Mouse (Mus musculus): ENCODE results near the gene 1600012H06Rik. TPM values are rescaled to one million over a fixed set of nuclear protein-coding genes. Genes with fewer than 3 reads are reported as not detected.
"Not testable (repeated sequence)": the region's sequence is repeated elsewhere in the genome, so short reads cannot be mapped to it uniquely, and the experiment has no call there.

Gene 1600012H06Rik
- total RNA-seq (2012; rRNA removed), result 29.7 and 34.7 TPM in 2 replicates

DNA sequence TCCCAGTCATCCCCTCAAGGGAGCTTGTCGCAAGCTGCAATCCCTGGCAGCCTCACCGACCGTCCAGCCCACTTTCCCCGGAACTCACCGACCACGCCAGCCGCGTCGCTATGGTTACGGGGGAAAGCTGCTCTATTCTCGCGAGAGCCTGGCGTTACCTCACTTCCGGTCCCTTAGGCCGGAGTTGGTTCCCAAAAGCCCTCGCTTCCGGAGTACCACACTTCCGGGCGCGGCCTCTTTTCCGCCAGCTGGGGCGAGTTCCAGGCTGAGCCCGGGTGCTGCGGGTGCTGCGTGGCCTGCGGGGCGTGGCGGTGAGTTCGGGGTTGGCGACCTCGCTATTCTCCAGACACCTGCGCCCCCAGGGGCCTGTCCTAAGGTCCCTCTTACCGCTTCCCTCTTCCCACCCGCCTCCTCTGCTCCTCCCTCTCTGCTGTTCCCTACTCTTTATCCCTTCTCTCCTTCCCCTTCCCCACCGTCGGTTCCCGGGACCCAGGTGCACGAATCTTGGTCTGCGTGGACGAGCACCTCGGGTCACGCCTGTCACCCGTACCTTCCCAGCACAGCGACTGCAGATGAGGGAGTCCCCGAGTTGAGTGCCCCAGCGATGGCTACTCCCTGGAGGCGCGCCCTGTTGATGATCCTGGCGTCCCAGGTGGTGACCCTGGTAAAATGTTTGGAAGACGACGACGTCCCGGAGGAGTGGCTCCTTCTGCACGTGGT is at the start of gene 1600012H06Rik, which contains the start of gene Wdr27:
Gene 1600012H06Rik (plus strand): TSS at position 176 of the 720 bp plus-strand sequence.
Gene Wdr27 (minus strand): TSS at position 150 of the 720 bp plus-strand sequence.
- TF ChIP-seq ZNF384 (IDR thresholded peaks at IDR 0.05; ENCODE audit: low read depth, low read length) (no peak), CHD2 (IDR thresholded peaks at IDR 0.05; ENCODE audit: low read depth, low read length) (peak; percentile 100), ZC3H11A (IDR thresholded peaks at IDR 0.05; ENCODE audit: borderline replicate concordance, low read depth, low read length) (no peak), MAFK (IDR thresholded peaks at IDR 0.05; ENCODE audit: insufficient read depth, low read depth, low read length) (no peak), HCFC1 (IDR thresholded peaks at IDR 0.05; ENCODE audit: borderline replicate concordance, insufficient read depth, low read length) (peak; percentile 80)
- no peaks in the 10 kb centered on the region for H3K9me3 ChIP-seq (ENCODE audit: control insufficient read depth, insufficient read depth, low read depth, low read length)
- DNase-seq (ENCODE audit: low read depth, low spot score), result peak; percentile 99

GRCm38 (mm10) chr17:14895058-14895457 is 47.9 kb upstream of the 1600012H06Rik start:
- in situ Hi-C loops (cut with MboI; ENCODE audit: low sequenced_read_pairs in 2 of 2, unreplicated experiment in 2 of 2), result not testable (repeated sequence)

More for the DNA sequence above, at the start of gene 1600012H06Rik, which contains the start of gene Wdr27:
- H3K27ac ChIP-seq (ENCODE audit: insufficient read depth, low read depth, low read length, poor library complexity, severe bottlenecking), result peak within 1 kb of the TSS; percentile 54; the same call in 1 of the 2 replicates
- H3K36me3 ChIP-seq (ENCODE audit: control insufficient read depth, insufficient read depth, low read length, poor library complexity, severe bottlenecking), result peaks cover 1% of the 10 kb centered on the region; the same call in 1 of the 2 replicates
- peaks cover 2 to 4% of the 10 kb centered on the region in 2 experiments; a peak in 3 of 4 replicates for H3K4me1 ChIP-seq (ENCODE audit: control insufficient read depth in 2 of 2, insufficient read depth in 2 of 2, low read length in 2 of 2, poor library complexity in 1 of 2)
- in situ Hi-C loops (cut with MboI; ENCODE audit: low sequenced_read_pairs in 2 of 2, unreplicated experiment in 2 of 2), result no loop called here
- H3K9ac ChIP-seq (ENCODE audit: insufficient read depth, low read depth, low read length, poor library complexity, severe bottlenecking), result peak within 1 kb of the TSS; percentile 88
- H3K4me3 ChIP-seq (ENCODE audit: insufficient read depth in 1 of 2, low read depth in 1 of 2, low read length in 2 of 2, poor library complexity in 1 of 2, severe bottlenecking in 1 of 2), result peak within 1 kb of the TSS; percentile 72 to 87

GRCm38 (mm10) chr17:14898972-14899371 is 44.0 kb upstream of the 1600012H06Rik start:
- in situ Hi-C loops (cut with MboI; ENCODE audit: low sequenced_read_pairs in 2 of 2, unreplicated experiment in 2 of 2), result no loop called here
- no peaks in the 10 kb centered on the region for H3K36me3 ChIP-seq (ENCODE audit: control insufficient read depth, insufficient read depth, low read length, poor library complexity, severe bottlenecking)
- H3K4me3 ChIP-seq (ENCODE audit: insufficient read depth in 1 of 2, low read depth in 1 of 2, low read length in 2 of 2, poor library complexity in 1 of 2, severe bottlenecking in 1 of 2), result no peak overlapping the region
- H3K4me1 ChIP-seq (ENCODE audit: control insufficient read depth in 2 of 2, insufficient read depth in 2 of 2, low read length in 2 of 2, poor library complexity in 1 of 2), result no peaks in the 10 kb centered on the region
- DNase-seq (ENCODE audit: low read depth, low spot score), result no peak
- no peak for TF ChIP-seq ZNF384 (IDR thresholded peaks at IDR 0.05; ENCODE audit: low read depth, low read length)
- no peak for TF ChIP-seq ZC3H11A (IDR thresholded peaks at IDR 0.05; ENCODE audit: borderline replicate concordance, low read depth, low read length)
- no peak for TF ChIP-seq CHD2 (IDR thresholded peaks at IDR 0.05; ENCODE audit: low read depth, low read length)
- TF ChIP-seq HCFC1 (IDR thresholded peaks at IDR 0.05; ENCODE audit: borderline replicate concordance, insufficient read depth, low read length), result no peak
- no peak for TF ChIP-seq MAFK (IDR thresholded peaks at IDR 0.05; ENCODE audit: insufficient read depth, low read depth, low read length)
- no peak overlapping the region for H3K27ac ChIP-seq (ENCODE audit: insufficient read depth, low read depth, low read length, poor library complexity, severe bottlenecking)
- no peaks in the 10 kb centered on the region for H3K9me3 ChIP-seq (ENCODE audit: control insufficient read depth, insufficient read depth, low read depth, low read length)
- H3K9ac ChIP-seq (ENCODE audit: insufficient read depth, low read depth, low read length, poor library complexity, severe bottlenecking), result no peak overlapping the region

More at GRCm38 (mm10) chr17:14895058-14895457, 47.9 kb upstream of the 1600012H06Rik start:
- not testable (repeated sequence) for H3K4me3 ChIP-seq (ENCODE audit: insufficient read depth in 1 of 2, low read depth in 1 of 2, low read length in 2 of 2, poor library complexity in 1 of 2, severe bottlenecking in 1 of 2); H3K36me3 ChIP-seq (ENCODE audit: control insufficient read depth, insufficient read depth, low read length, poor library complexity, severe bottlenecking); H3K9ac ChIP-seq (ENCODE audit: insufficient read depth, low read depth, low read length, poor library complexity, severe bottlenecking); H3K4me1 ChIP-seq (ENCODE audit: control insufficient read depth in 2 of 2, insufficient read depth in 2 of 2, low read length in 2 of 2, poor library complexity in 1 of 2); H3K9me3 ChIP-seq (ENCODE audit: control insufficient read depth, insufficient read depth, low read depth, low read length); H3K27ac ChIP-seq (ENCODE audit: insufficient read depth, low read depth, low read length, poor library complexity, severe bottlenecking); DNase-seq (ENCODE audit: low read depth, low spot score)

- no peak for DNase-seq (ENCODE audit: low read depth, low spot score)
- Histone ChIP-seq H3K27ac (ENCODE audit: insufficient read depth, low read depth, low read length, poor library complexity, severe bottlenecking) (no peak overlapping the region), H3K4me3 (ENCODE audit: insufficient read depth in 1 of 2, low read depth in 1 of 2, low read length in 2 of 2, poor library complexity in 1 of 2, severe bottlenecking in 1 of 2) (no peak overlapping the region), H3K36me3 (ENCODE audit: control insufficient read depth, insufficient read depth, low read length, poor library complexity, severe bottlenecking) (no peaks in the 10 kb centered on the region), H3K9ac (ENCODE audit: insufficient read depth, low read depth, low read length, poor library complexity, severe bottlenecking) (no peak overlapping the region), H3K9me3 (ENCODE audit: control insufficient read depth, insufficient read depth, low read depth, low read length) (no peaks in the 10 kb centered on the region), H3K4me1 (ENCODE audit: control insufficient read depth in 2 of 2, insufficient read depth in 2 of 2, low read length in 2 of 2, poor library complexity in 1 of 2) (no peaks in the 10 kb centered on the region)
- TF ChIP-seq CHD2 (IDR thresholded peaks at IDR 0.05; ENCODE audit: low read depth, low read length), result no peak
- no peak for TF ChIP-seq HCFC1 (IDR thresholded peaks at IDR 0.05; ENCODE audit: borderline replicate concordance, insufficient read depth, low read length)
- no peak for TF ChIP-seq ZNF384 (IDR thresholded peaks at IDR 0.05; ENCODE audit: low read depth, low read length)
- no peak for TF ChIP-seq ZC3H11A (IDR thresholded peaks at IDR 0.05; ENCODE audit: borderline replicate concordance, low read depth, low read length)
- TF ChIP-seq MAFK (IDR thresholded peaks at IDR 0.05; ENCODE audit: insufficient read depth, low read depth, low read length), result no peak
- in situ Hi-C loops (cut with MboI; ENCODE audit: low sequenced_read_pairs in 2 of 2, unreplicated experiment in 2 of 2), result loop anchor here (10.0 kb wide), 3 partner anchors 358 to 668 kb away; no protein-coding TSS in a partner anchor
Measured at GRCm38 (mm10) chr17:14903212-14903611, 39.8 kb upstream of the 1600012H06Rik start.

Data from ES-E14 (cell line).